Mouse (Mus musculus): ENCODE measurements around the gene Notum.

- TF ChIP-seq E2F4 (IDR thresholded peaks at IDR 0.05; ENCODE audit: insufficient read depth): no peak
- no peak for TF ChIP-seq POLR2A (IDR thresholded peaks at IDR 0.05; ENCODE audit: insufficient read length, low read depth)
- no peak for TF ChIP-seq MYOG (IDR thresholded peaks at IDR 0.05; ENCODE audit: control insufficient read depth in 1 of 3, insufficient read depth in 1 of 3, insufficient read length in 2 of 3, low read depth in 2 of 3)
- no peak for TF ChIP-seq USF1 (IDR thresholded peaks at IDR 0.05; ENCODE audit: low read depth)
- no peak for TF ChIP-seq REST (IDR thresholded peaks at IDR 0.05; ENCODE audit: insufficient read depth, insufficient read length)
- TF ChIP-seq TCF12 (IDR thresholded peaks at IDR 0.05; ENCODE audit: insufficient read depth, poor library complexity, severe bottlenecking): no peak
These were observed 52.5 kb downstream of the Notum start, which contains the start of gene Npb for GRCm38 (mm10) chr11:120608241-120609034.

All from myocyte (in vitro differentiated cells).